Mouse (Mus musculus) liver, adult 2 months (tissue): ENCODE measurements at regions not wholly inside any gene's neighbourhood (a gene's known extent, or its start where the extent isn't known, plus 50 kb on each side); places are given as distances from the start of the nearest gene placed in this dataset.

ENCODE experiments used
- CTCF ChIP-seq: fragments of 200-500 bp; IDR thresholded peaks from 2 replicates; pipeline ENCODE4 v1.5.1; 2011; ENCODE audit warnings: low read depth, low read length, control low read depth
- POLR2A ChIP-seq: fragments of 200-500 bp; IDR thresholded peaks from 2 replicates; pipeline ENCODE4 v1.6.1; 2011; ENCODE audit warnings: low read length, control low read depth; ENCODE audit not compliant: insufficient read depth; ENCODE audit errors: extremely low read depth

- TF ChIP-seq CTCF (no peak), POLR2A (no peak)
Observed at GRCm38 (mm10) chr5:97619890-97620289, 163.1 kb upstream of the Gk2 start.
